In the genomic region with DNA sequence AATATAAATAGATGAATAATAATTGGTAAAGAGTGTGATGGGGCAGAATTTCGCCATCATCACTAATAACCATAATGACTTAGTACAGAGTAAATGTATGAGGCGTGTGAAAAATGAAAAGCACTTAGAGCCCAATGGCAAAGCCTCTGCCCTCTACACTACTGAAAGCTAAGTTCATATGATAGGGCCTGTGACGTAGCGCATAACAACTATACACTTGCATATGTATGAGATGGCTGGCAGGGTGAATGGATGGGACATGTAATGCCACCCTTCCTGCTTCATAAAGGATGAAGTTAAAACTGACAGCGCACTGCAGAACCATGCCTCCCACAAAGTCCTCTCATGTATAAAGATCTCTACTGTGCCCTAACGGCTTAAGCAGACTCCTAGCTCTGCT, we compare ENCODE assay signal across 18 mouse cellular contexts.
"Had no signal": no experiment of that assay in that cellular context is flagged by ENCODE, and none has a peak within 500 bp of the region (broad histone marks: within the 10 kb centered on the region; RNA-seq: fewer than 3 reads in every experiment).

No protein-coding gene starts in this region.

- H3K27ac ChIP-seq: kidney, embryonic 15.5 days; left cerebral cortex, adult 2 months; liver, embryonic 13.5 days; stomach, postnatal 0 days had no signal

- H3K4me3 ChIP-seq: kidney, embryonic 15.5 days; left cerebral cortex, adult 2 months; liver, embryonic 13.5 days had no signal

- H3K36me3 ChIP-seq: kidney, embryonic 15.5 days; liver, embryonic 13.5 days had no signal

- H3K9ac ChIP-seq: kidney, embryonic 15.5 days; liver, embryonic 13.5 days had no signal

- H3K4me2 ChIP-seq: kidney, embryonic 15.5 days; liver, embryonic 13.5 days; midbrain, embryonic 11.5 days had no signal

- H3K9me3 ChIP-seq: kidney, embryonic 15.5 days; liver, embryonic 13.5 days had no signal

- DNase-seq: kidney, adult 8-10 months; kidney, postnatal 10 days; kidney, postnatal 36 days; layer of hippocampus, postnatal 36 days; liver, embryonic 13.5 days; lung, adult 2 months; lung, postnatal 14 days; lung, postnatal 4 days; right cerebral cortex, adult 18-20 months; right cerebral cortex, postnatal 14 days; right cerebral cortex, postnatal 4 days; thymus, adult 2 months; thymus, postnatal 14 days; thymus, postnatal 4 days had no signal

- H3K27me3 ChIP-seq: kidney, embryonic 15.5 days; liver, embryonic 13.5 days had no signal

- H3K4me1 ChIP-seq: kidney, embryonic 15.5 days; liver, embryonic 13.5 days had no signal
